Mouse (Mus musculus) adrenal gland, adult 18-20 months (tissue): ENCODE results near the gene Ccdc187. TPM values are rescaled to one million over a fixed set of nuclear protein-coding genes. Genes with fewer than 3 reads are reported as not detected.

ENCODE experiments used
- DNase-seq, 2 experiments: peaks; one replicate each; pipeline ENCODE4 v3.0.0; 2021 to 2022; ENCODE audit warnings: low spot score in 2 of 2
- total RNA-seq, 2 experiments: library from RNA; stranded (reverse); gene quantifications; 1 replicate in 1 of 2; 2 replicates in 1 of 2; pipeline ENCODE4 v1.2.3; 2021

The Ccdc187 gene
- total RNA-seq, 2 experiments from 2014 or later, result 0.50 to 0.74 TPM

DNA sequence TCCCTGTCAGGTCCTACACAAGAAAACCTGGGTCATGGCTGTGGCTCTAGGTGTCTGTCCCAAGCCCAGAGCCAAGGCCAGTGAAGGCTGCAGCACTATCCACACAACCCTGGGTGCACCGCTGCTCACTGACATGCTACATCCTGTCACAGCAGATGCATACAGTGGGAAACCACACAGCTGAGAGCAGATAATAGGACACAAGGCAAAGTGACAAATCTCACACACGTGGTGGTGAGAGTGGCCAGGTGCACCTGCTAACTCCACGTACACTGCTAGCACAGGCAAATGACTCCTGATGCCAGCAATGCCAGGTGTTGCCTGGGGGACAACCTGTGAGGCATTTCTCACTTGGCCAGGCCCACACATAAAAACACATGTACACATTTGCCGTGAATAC, 69.1 kb downstream of the Ccdc187 start:
- no peak for DNase-seq

DNA sequence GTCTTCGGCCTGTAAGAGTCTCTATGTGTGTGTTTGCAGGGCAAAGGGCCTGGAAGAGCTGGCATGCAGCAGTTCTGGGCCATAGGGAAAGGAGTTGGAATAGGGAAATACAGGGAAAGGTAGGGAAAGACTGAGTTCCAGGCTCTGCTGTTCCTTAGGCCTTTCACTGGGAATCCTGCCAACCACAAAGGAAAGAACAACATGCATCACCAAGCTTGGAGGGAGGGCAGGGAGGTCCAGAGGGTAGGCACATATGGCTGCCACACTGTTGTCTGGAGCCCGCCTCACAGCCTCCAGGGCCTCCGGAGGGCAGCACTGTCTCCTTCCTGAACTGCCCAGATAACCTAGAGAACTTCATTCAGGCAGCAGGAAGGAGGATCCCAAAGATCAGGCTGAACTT, 70.4 kb downstream of the Ccdc187 start:
- DNase-seq, result no peak

DNA sequence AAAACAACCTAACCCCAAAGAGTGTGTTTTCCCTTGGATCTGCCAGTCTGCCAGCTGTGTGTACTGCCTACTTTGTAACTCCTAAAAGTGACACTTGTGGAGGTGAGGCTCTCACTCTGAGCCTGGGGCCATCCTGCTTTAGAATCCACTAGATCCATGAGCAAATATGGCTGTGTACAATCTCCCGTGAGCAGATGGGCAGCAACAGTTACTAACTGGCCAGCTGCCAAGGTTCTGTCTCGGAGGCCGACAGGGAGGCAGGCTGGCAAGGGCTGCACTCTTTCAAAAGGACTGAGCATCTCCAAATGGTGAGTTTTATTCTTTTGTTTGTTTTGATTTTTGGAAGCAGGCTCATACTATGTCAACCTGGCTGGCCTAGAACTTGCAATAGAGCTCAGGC, 79.8 kb downstream of the Ccdc187 start:
- no peak for DNase-seq

DNA sequence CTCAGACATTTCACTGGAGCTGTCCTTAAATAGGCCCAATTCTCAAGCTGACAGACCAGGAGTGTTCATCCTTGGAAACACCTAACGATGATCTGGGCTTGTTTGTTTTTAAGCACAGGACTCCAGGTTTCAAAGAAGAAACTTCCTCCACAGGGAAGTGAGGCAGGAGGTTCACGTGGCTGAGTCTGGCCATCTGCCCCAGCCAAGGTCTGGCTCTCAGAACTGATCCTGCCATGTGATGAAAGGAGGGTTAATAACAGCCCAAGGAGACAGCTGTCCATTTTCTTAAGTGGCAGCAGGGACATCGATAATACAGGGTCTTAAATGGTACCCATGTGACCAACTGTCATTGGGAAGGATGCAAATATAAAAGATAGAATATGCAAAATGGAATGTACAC, 84.8 kb downstream of the Ccdc187 start:
- DNase-seq, result no peak

DNA sequence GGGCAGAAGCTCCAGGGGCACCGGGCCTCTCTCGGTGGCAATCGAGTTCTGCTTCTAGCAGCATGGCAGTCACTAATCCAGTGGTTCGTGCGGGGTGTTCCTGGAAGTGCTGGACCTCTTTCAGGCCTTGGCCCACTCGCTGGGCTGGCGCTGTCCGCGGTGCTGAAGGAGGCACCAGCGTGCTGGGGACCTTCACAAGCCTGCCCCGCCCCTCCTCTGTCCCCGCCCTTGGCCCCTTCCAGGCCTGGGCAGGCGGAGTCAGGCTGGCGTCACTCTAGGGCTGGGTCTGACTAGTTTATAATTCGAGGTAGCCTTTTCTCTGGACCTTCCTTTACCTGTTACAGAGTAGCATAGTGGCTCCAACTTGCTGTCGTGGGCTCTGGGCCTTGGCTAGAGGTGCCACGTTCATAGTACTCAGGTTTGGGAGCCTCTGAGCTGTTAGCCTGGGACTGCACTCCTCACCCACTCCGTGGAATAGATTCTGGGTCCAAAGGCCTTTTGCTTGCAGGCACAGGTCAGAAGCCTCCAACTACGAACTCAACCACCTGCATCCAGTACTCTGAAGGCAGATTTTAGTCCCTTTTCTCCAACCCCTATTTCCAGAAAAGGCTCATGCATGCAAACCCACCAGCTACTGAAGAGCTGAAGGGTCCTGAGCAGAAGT, 86.1 kb downstream of the Ccdc187 start, which contains the start of gene Lhx3:
TSS of gene Lhx3 (minus strand) at position 164 of the 664 bp plus-strand sequence.
- peak; percentile 89 to 92 for DNase-seq

DNA sequence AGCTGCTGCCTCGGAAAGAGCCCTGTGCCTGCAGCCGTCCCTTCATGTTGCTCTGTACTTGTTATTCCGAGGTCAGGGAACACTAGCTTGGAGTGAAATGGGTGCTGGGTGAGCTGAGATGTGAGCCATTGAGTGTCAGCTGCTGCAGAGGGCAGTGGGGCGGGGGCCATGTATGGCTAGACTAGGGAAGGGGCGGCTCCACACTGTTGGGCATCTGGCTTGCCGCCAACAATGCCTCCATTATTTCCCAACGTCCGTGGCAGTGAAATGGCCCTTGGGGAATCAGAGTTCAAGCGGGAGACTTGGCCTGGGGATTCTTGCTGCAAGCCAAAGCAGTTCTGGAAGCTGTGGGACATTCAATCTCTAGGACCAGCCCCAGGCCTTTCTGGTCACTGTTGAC, 86.8 kb downstream of the Ccdc187 start:
- DNase-seq, result no peak

DNA sequence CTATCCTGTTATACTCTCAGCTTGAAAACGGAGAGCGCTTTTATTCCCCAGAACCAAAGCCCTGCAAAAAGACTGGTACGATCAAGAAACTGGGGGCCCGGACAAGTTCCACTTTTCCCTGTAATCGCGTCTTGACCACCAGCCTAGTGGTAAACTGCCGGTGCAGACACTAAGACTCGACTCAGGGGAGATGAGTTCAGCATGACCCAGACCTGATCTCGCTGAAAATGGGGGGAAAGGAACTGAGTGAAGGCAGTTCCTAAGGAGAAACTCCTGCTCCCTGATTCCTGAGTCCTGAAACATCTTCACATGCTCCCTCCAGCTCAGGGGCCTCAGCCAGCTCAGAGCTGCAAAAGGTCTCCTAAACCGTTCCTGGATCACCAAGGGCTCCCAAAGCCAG, 88.6 kb downstream of the Ccdc187 start:
- no peak for DNase-seq

DNA sequence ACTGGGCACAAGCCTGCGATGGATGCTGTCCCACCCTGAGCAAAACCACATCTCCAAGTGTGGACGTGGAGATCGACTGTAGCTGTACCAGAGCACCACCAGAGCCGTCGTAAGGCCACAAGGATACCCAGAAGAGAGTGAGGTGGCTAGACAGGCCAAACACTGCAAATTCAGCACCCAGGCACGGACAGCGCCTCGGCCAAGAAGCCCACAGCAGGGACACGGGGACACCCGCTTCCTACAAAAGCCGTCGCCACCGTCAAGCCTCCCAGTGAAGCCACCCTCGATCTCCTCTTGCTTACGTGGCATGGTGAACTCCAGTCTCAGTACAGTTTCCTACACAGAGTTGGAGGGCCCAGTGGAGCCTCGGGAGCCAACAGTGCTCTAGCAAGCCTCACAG, 89.2 kb downstream of the Ccdc187 start:
- peak in 1 of 2 experiments; percentile 33 for DNase-seq

DNA sequence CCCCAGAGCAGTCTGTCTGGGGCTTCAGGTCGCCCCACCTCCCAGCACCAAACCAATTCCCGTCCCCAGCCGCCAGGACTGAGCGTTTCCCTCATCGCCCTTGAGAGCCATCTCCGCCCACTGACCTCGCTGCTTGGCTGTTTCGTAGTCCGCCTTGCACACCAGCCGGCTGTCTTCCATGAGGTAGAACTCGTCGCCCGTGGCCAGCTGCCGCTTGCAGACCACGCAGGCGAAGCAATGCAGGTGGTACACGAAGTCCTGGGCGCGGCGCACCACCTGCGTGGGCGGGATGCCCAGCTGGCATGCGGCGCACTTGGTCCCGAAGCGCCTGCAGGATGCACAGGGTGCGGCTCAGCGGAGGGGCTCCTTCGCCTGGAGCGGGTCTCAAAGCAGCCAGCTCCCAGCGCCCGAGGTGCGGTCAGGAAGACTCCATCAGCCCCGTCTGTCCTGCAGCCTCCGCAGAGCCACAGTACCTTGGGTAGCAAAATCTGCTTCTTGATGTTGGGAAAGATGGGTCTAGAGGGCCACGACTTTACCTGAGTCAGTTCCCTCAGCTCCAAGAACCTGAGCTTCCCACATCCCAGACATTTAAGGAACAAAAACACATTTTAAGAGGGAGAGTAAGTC, 91.4 kb downstream of the Ccdc187 start:
- peak in 1 of 2 experiments; percentile 63 for DNase-seq

DNA sequence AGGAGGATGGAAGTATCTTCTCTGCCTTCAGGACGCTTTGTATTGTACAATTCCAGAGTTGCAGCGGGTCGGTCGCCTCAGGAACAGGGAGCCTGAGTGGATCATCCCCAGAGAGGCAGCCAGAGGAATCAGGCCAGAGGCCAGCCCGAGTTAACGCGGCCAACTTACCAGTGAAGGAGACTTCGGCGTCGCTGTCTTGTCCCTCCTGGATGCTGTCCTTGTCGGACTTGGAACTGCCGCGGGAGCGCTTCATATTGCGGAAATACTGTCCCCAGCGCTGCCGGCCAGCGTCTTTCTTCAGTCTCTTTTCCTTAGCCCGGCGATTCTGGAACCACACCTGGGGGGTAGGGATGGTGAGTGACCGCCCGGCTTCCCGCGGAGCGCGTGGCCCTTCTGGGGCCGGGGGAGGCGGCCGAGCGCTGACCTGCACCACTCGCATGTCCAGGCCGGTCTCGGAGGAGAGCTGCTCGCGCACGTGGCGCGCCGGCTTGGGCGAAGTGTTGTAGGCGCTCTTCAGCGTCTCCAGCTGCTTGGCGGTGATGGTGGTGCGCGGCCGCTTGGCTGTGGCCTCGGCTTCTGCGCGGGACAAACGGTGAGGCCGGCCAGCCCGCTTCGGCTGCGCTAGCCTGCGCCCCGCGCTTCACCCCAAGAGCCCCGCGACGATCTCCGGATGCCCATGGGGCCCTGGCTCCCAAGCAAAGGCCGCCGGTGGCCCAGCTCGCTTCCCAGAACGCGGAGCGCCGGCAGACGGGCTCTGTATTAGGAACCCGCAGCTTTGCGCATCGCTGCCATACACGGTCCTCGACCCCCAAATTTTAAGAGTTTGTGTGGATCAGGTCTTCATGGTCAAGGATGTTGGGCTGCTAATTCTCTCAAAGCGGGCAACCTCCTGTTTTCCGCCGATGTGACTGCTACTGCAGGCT, 92.2 kb downstream of the Ccdc187 start:
- peak in 1 of 2 experiments; percentile 29 for DNase-seq

DNA sequence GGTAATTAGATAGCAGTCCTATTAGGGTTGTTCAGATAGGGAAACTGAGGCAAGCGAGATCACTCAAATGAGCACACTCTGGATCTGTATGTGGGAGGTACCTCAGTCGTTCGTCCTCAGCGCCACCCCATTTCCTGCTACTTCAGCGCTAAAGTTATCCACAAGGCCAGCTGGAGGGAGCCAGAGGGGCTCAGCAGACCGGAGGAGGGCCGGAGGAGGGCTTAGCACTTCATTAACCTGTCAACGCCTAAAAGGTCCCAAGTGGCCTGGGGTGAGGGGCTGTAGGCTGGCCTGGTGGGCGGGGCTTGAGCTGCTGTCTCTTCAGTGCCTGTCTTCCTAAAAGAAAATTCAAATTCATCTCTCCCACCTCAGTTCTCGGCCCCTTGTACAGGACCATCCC, 95.9 kb downstream of the Ccdc187 start:
- no peak for DNase-seq

DNA sequence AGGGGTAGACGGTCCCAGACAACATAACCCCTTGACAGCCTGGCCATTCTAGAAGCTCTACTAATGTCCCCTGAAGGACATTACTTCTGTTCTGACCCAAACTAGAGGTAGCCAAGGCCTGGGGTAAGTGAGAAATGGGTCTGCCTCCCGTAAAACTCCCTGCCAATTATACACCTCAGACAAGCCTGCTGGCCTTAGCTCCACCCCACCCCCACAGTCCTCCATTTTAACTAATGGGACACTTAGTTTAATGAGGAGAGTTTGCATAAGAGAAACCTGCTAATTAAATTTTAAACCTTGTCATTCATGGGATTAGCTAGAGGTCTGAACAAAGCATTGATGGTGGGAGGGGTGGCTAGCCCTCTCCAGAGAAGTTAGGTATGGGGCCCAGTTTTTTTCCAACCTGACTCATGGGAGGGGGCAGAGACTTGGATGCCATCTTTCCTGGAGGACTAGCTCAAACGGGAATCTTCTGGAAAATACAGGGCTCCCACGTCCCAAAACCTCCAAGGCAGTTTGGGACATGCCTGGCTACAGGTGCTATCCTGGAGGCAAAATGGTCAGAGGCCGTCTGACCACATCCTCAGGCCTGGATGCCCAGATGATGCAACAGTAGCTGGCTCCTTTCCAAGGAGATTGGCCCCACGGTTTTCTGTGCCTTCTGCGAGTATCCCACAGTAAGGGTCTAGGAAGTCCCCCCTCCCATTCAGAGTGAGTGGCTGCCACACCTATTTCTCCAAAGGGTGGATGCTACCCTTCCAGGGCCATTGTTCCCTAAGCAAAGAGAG, 99.6 kb downstream of the Ccdc187 start:
- no peak for DNase-seq

Other genes with a start within 250 kb of the Ccdc187 start
- gene Nacc2, start 171.3 kb downstream of the Ccdc187 start, total RNA-seq, result 10 to 100 TPM; 41.4 to 44.0 TPM
- 1 to 10 TPM in 1 of 2 experiments, not detected in 1; 3.2 TPM for gene Lhx3, start 86.3 kb downstream of the Ccdc187 start, total RNA-seq
- gene Qsox2, start 57.0 kb downstream of the Ccdc187 start, total RNA-seq, result 10 to 100 TPM; 16.0 to 17.9 TPM
- 10 to 100 TPM; 10.7 to 14.0 TPM for gene Gpsm1, start 21.0 kb upstream of the Ccdc187 start, total RNA-seq
- gene Dnlz, start 57.6 kb upstream of the Ccdc187 start, total RNA-seq, result 10 to 100 TPM; 21.4 to 27.0 TPM
- gene Card9, start 66.4 kb upstream of the Ccdc187 start, total RNA-seq, result 1 to 10 TPM; 1.9 to 2.0 TPM
- 10 to 100 TPM; 31.0 to 36.5 TPM for gene Snapc4, start 86.1 kb upstream of the Ccdc187 start, total RNA-seq
- gene Entr1, start 94.8 kb upstream of the Ccdc187 start, total RNA-seq, result 100 to 1,000 TPM; 114 to 119 TPM
- 100 to 1,000 TPM; 139 to 150 TPM for gene Pmpca, start 94.8 kb upstream of the Ccdc187 start, total RNA-seq
- gene Inpp5e, start 114.6 kb upstream of the Ccdc187 start, total RNA-seq, result 10 to 100 TPM; 13.9 to 16.1 TPM
- gene Sec16a, start 150.7 kb upstream of the Ccdc187 start, total RNA-seq, result 10 to 100 TPM; 52.2 to 69.1 TPM
- gene Notch1, start 222.1 kb upstream of the Ccdc187 start, total RNA-seq, result 10 to 100 TPM; 21.5 to 22.0 TPM